In genomic region chr6:137466256-137466655, GRCm38 (mm10) we compare ENCODE assay signal across 12 mouse cellular contexts.
"Had no signal": no experiment of that assay in that cellular context is flagged by ENCODE, and none has a peak within 500 bp of the region (broad histone marks: within the 10 kb centered on the region; RNA-seq: fewer than 3 reads in every experiment).

No protein-coding gene starts in this region.

- H3K27me3 ChIP-seq: liver, embryonic 12.5 days; lung, embryonic 15.5 days; stomach, embryonic 15.5 days had no signal

- H3K4me3 ChIP-seq: layer of hippocampus, adult 2 months; limb, embryonic 10.5 days; liver, embryonic 12.5 days; lung, embryonic 15.5 days; midbrain, embryonic 13.5 days; stomach, embryonic 15.5 days had no signal

- ATAC-seq: liver, embryonic 12.5 days; midbrain, embryonic 13.5 days had no signal

- H3K27ac ChIP-seq: kidney, postnatal 0 days; layer of hippocampus, adult 2 months; limb, embryonic 10.5 days; liver, embryonic 12.5 days; macrophage; midbrain, embryonic 13.5 days had no signal

- H3K4me1 ChIP-seq: liver, embryonic 12.5 days had no signal

- H3K4me2 ChIP-seq: liver, embryonic 12.5 days; lung, embryonic 15.5 days; midbrain, embryonic 13.5 days; stomach, embryonic 15.5 days had no signal

- DNase-seq: kidney, postnatal 4 days; lung, postnatal 14 days; right cerebral cortex, postnatal 14 days; thymus, postnatal 36 days had no signal

- H3K9ac ChIP-seq: liver, embryonic 12.5 days; lung, embryonic 15.5 days; midbrain, embryonic 13.5 days; stomach, embryonic 15.5 days had no signal

- H3K36me3 ChIP-seq: limb, embryonic 10.5 days; liver, embryonic 12.5 days; lung, embryonic 15.5 days; stomach, embryonic 15.5 days had no signal

- H3K9me3 ChIP-seq: limb, embryonic 10.5 days; lung, embryonic 15.5 days; midbrain, embryonic 13.5 days; stomach, embryonic 15.5 days had no signal
